Mouse (Mus musculus) layer of hippocampus, adult 2 months (tissue): ENCODE results near the gene Rpusd1. TPM values are rescaled to one million over a fixed set of nuclear protein-coding genes. Genes with fewer than 3 reads are reported as not detected.
"Not testable (repeated sequence)": the region's sequence is repeated elsewhere in the genome, so short reads cannot be mapped to it uniquely, and the experiment has no call there.

ENCODE experiments used
- DNase-seq, 2 experiments: peaks; one replicate each; pipeline ENCODE4 v3.0.0; 2022; ENCODE audit warnings: low spot score in 2 of 2
- H3K27ac ChIP-seq: fragments of 200-600 bp; 2 replicates; pipeline ENCODE4 v1.8.1; 2022
- H3K4me3 ChIP-seq: fragments of 200-600 bp; 2 replicates; pipeline ENCODE4 v1.8.1; 2022; ENCODE audit warnings: mild to moderate bottlenecking
- CTCF ChIP-seq: fragments of 200-600 bp; conservative IDR thresholded peaks from 2 replicates; pipeline ENCODE4 v1.8.1; 2022; ENCODE audit warnings: antibody characterized with exemption, mild to moderate bottlenecking, moderate library complexity
- total RNA-seq, 2 experiments: library from RNA; stranded (reverse); gene quantifications; 2 replicates each; pipeline ENCODE4 v1.2.3; 2021

Rpusd1 gene
- total RNA-seq, 2 experiments from 2014 or later, result 54.5 to 56.9 TPM

DNA sequence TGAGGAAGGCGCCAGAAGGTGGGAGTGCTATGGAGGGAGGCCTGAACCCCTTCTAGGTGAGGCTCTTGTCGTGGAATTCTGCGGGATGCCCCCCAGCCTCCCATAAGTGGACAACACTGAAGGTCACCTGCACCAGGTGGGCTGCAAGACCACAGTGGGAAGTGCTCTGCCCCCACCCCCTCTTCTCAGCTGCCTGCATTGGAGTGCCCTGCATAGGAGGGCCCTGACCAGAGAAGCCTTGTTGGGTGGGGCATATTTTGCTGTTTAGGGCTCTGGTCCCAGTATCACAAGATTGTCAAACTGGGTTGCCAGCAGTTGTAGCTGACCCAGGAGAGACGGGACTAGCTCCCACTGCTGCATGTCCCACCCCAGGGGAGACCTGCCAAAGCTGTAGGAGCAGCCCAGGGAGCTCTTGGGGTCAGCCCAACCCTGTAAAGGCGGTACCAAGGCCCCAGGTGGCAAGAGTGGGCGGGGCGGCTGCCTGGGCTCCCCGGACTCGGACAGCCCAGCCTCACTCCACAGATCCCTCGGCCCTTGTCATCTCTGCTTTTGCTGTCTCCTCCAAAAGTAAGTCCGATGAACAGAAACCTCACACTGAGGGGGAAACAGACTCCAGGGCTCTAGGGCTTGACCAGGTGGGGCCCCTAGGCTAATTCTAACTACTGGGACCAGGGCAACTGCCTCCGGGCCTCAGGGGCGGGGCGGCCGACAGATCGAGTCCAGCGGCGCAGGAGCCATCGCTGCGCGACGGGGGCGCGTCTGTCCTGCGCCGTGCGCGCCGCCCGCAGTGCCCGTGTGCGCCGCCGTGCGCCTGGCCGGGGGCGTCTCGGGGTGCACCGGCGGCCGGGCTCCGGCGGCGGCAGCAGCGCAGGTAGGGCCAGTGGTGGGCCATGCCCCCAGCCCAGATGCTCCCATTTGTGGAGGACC, 10.5 kb upstream of the Rpusd1 start, which contains the start of gene Gng13:
TSS of gene Gng13 (plus strand) at position 461 of the 927 bp plus-strand sequence.
- peak in 1 of 2 experiments; percentile 38 for DNase-seq
- peak within 1 kb of the TSS; percentile 84 for H3K27ac ChIP-seq

DNA sequence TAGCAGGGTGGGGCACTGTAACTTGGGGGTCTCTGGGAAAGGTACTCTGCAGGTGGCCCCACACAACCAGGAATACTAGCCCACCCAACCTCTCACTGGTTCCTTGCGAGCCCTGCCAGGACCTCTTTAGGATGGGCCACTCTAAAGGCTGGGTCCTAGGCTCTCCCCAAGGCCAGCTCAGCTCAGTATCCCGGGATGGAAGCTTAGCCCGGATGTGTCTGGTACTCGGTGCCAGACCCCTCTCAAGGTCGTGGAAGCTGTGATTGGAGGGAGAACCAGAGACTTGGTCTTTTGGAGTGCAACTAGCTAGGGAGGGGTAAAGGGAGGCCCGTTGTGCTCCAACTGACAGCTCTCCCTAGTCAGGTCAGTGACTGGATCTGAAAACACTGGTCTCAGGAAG, 9.8 kb upstream of the Rpusd1 start:
- H3K27ac ChIP-seq, result peak overlapping the region; percentile 84
- peak overlapping the region; percentile 63 for H3K4me3 ChIP-seq
- no peak for TF ChIP-seq CTCF
- DNase-seq, result no peak

More for the DNA sequence above, 10.5 kb upstream of the Rpusd1 start, which contains the start of gene Gng13:
- TF ChIP-seq CTCF, result no peak
- peak within 1 kb of the TSS; percentile 63 for H3K4me3 ChIP-seq

DNA sequence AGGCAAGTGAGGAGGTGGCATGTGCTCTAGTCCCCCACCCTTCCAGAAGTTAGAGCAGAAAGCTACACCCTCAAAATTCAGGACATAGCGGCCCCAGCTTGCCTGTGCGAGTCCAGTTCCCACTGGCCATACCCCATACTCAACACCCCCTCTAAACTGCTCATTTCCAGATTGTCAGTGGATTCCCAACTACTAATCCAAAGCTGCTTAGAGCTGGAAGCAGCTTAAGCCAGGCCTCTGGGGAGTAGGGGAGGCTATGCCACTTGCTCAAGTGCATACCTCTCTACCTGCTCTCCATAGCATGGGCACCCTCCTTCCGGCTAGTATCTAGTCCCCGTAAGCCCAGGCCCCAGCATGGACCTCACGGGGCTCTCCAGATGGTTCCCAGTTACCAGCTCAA, 6.0 kb upstream of the Rpusd1 start:
- no peak for DNase-seq
- TF ChIP-seq CTCF, result no peak
- H3K27ac ChIP-seq, result no peak overlapping the region
- H3K4me3 ChIP-seq, result no peak overlapping the region

DNA sequence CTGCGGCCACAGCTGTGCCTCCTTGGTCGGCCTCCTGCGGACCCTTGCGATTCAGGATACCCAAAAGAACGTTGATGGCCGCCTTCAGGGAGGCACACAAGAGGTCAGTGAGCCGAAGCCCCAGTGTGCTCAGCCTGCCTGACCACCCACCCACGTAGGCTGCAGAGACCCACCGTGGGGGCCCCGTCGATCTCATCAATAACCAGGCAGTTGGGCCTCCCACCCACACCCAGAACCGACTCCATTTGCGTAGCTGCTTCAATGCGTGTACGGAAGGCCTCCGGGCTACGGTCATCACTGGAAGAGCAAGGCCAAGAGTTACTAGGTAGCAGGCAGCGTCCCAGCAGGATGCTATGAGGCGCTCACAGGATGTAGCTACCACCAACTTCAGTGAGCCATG, 4.0 kb upstream of the Rpusd1 start:
- DNase-seq, result no peak
- TF ChIP-seq CTCF, result no peak
- Histone ChIP-seq H3K4me3 (no peak overlapping the region), H3K27ac (no peak overlapping the region)

DNA sequence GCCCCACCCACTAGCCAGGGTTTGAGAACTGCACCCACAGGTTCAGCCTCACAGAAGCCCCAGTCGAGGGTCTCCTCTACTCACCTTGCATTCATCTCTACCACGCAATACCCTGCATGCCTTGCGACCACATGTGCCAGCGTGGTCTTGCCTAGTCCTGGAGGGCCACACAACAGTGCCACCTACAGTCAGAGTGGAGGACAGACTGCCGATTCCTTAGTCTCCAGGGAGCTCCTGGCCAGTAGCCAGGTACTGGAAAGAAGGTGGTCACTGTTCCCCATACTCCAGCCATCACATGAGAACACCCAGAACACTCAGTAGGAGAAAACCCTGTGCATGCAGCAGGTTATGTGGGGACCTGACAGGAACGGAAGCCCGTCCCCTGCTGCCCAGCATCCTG, 3.6 kb upstream of the Rpusd1 start:
- peak; percentile 65 for TF ChIP-seq CTCF
- no peak for DNase-seq
- Histone ChIP-seq H3K27ac (no peak overlapping the region), H3K4me3 (no peak overlapping the region)

DNA sequence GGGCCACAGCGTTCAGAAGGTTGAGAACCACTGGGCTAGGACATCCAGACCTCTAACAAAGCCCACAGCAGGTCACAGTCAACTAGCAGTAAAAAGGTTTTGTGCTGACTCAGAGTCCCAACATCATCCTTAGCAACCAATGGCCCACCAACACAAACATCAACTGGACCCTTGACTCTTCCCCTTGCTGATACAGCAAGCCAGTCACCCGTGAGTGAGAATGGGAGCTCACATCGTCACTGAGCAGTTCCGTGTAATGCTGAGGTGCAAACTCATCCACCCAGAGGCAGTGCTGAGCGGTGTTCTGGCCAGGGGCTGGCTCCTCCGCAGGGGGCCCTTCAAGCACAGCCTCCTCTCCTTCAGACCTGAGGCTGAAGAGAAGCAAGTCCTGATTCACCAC, 2.2 kb upstream of the Rpusd1 start:
- H3K27ac ChIP-seq, result no peak overlapping the region
- H3K4me3 ChIP-seq, result no peak overlapping the region
- TF ChIP-seq CTCF, result no peak
- DNase-seq, result no peak

DNA sequence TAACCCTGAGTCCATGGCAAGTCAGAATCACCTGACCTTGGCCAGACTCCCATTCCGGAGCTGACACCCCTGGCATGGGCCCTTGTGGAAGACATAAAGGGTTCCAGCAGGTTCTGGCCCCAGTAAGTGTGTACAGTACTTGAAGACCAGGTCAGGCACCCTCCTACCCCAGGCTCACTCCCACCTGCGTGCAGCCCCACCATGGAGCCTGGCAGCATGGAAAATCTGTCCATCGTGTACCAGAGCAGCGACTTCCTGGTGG, 470 bp downstream of the Rpusd1 start:
- peak overlapping the region; percentile 86 for H3K27ac ChIP-seq
- DNase-seq, result no peak
- TF ChIP-seq CTCF, result no peak

DNA sequence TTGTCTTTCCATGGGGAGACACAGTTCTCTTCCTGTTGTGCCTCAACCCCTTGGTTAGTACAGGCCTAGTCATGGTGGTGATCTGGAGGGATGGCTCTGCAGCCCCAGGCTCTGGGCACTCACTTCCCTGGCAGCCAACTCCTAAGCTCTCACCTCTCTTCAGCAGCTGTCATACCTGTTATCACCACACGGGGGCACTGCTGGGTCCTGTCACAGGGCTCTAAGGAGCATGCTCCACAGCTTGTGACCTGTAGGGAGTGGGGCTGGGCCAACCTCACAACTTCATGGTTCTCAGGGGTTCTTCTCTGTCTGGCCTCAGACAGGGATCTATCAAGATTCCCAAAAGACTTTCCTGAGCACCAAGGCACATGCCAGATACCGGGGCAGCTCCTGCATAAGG, 4.6 kb downstream of the Rpusd1 start:
- Histone ChIP-seq H3K4me3 (no peak overlapping the region), H3K27ac (peak overlapping the region; percentile 37; the same call in 1 of the 2 replicates)
- TF ChIP-seq CTCF, result peak; percentile 100
- peak; percentile 82 to 93 for DNase-seq

More for the DNA sequence above, 470 bp downstream of the Rpusd1 start:
- H3K4me3 ChIP-seq, result peak overlapping the region; percentile 84

DNA sequence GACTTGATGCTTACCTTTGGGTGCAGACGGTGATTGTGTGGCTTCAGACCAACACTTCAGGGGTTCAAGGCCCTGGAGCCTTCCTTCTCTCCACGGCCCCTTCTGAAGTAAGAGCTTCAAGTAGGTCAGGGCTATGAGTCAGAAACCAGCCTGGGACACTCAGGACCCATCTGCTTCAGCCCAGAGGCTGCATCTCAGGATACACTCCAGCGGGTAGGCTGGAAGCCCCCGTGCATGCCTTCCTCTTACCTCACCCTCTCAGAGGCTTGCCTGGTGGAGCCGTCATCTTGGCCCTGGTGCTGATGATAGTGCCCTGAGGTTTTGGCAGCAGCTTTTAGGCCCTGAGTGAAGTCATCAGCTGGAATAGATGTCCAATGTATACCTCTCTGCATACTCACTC, 7.8 kb downstream of the Rpusd1 start:
- Histone ChIP-seq H3K27ac (no peak overlapping the region), H3K4me3 (no peak overlapping the region)
- no peak for TF ChIP-seq CTCF
- no peak for DNase-seq

DNA sequence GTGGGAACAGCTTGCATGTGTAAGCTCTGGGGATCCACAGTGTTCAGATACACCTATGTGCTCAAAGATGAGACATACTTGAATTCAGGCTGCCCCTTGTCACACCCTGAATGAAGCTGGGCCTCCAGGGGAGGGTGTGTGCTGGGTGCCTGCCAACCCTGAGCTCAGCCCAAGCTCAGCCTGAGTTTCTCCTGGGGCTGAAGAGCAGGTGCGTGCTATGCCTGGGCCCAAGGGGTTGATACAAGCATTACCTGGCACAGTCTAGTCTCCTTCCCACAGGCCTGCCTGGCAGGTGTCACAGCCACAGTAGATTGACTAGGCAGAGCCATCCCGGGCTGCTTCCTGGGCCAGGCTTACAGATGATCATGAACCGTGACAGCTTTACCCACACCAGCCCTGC, 8.3 kb downstream of the Rpusd1 start, which contains the start of gene Mslnl:
TSS of gene Mslnl (plus strand) at position 298 of the 400 bp plus-strand sequence.
- TF ChIP-seq CTCF, result no peak
- Histone ChIP-seq H3K4me3 (no peak within 1 kb of the TSS), H3K27ac (no peak within 1 kb of the TSS)
- no peak for DNase-seq

DNA sequence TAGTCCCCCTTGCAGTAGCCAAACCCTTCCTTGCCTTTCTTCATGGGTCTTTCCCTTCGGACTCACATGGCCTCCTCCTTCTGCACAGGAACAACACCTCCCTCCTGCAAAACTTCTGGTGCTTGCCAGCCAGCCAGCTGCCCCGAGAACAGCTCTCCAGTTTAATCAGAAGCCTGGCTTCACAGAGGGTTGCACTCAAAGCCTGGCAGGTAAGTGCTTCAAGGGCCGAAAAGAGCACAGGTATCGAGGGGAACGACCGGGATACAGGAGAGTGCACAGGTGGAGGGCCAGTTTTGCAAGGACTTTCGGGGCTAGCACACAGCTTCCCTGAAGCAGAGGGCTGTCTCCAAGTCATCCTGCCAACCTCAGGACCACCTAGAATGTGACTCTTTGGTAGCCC, 11.4 kb downstream of the Rpusd1 start:
- Histone ChIP-seq H3K27ac (no peak overlapping the region), H3K4me3 (no peak overlapping the region)
- DNase-seq, result no peak
- no peak for TF ChIP-seq CTCF

DNA sequence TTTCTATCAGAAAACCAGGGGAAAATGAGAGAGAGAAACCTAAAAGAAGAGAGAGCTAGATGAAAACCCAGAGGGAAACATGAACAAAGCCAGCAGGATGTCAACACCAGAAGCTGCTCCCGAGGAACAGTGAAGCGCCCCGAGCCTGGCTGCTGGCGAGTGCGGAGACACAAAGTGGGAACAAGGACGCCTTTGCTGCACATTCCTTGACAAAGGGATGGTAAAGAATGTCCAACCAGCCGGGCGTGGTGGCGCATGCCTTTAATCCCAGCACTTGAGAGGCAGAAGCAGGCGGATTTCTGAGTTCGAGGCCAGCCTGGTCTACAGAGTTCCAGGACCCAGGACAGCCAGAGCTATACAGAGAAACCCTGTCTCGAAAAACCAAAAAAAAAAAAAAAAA, 14.0 kb downstream of the Rpusd1 start:
- not testable (repeated sequence) for H3K4me3 ChIP-seq, H3K27ac ChIP-seq, DNase-seq

DNA sequence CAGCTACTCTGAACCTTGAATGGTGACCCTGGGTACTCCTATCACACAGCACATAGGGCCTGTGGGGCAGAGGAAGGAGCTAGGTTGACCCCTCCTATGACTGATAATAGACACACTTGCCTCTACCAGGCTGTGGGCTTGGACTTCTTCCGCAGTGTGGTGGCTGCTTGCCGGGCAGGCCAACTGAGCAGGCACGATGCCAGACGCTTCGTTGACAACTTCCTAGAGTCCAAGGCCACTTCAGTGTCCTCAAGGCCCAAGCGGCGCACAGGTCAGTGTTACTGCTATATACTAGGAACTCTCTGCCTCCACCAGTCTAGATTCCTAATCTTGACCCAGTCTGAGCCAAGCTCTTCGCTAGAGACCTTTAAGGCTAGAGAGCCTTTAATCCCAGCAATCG, 16.4 kb downstream of the Rpusd1 start:
- TF ChIP-seq CTCF, result no peak
- H3K27ac ChIP-seq, result no peak overlapping the region
- DNase-seq, result no peak

DNA sequence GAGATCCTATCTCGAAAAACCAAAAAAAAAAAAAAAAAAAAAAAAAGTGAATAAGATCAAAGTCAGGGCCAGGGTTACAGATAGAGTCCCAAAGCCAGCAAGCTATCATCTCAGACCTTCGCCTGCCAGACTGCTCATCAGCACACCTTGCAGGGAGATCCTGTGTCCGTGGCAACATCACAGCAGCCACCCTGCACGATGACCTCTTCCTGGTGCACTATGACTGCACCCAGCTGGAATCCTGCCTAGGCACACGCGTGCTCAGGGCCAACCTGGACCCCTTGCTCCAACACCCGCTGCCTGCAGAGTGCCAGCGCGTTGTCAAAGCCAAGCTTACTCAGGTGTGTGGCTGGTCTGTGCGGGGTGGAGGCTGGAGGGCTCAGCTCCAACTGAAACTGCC, 16.8 kb downstream of the Rpusd1 start:
- no peak for DNase-seq
- Histone ChIP-seq H3K4me3 (no peak overlapping the region), H3K27ac (no peak overlapping the region)
- no peak for TF ChIP-seq CTCF

More for the DNA sequence above, 16.4 kb downstream of the Rpusd1 start:
- no peak overlapping the region for H3K4me3 ChIP-seq

DNA sequence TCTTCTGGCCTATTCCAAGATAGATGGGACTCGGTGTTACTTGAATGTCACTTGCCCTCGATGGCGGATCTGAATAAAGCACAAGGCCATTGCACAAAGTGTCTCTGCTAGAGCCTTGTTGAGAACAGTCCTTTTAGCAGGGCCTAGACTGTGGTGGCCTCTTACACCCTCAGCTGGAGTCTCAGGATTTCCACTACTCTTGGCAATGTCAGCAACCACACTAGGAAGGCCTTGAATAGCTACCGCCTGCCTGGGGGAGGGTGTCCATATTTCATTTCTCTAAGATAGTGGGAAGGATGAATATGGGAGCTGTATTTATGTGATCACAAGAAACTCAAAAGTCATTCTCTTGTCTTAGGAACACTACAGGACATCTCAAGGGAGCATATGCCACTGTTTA, 20.8 kb downstream of the Rpusd1 start:
- no peak for DNase-seq
- H3K27ac ChIP-seq, result no peak overlapping the region
- no peak for TF ChIP-seq CTCF

More for the DNA sequence above, 20.8 kb downstream of the Rpusd1 start:
- no peak overlapping the region for H3K4me3 ChIP-seq
